Mouse (Mus musculus) lung, embryonic 14.5 days (tissue): ENCODE data around the gene Hand1. TPM values are rescaled to one million over a fixed set of nuclear protein-coding genes. Genes with fewer than 3 reads are reported as not detected.
A peak's percentile ranks its signal among the peaks of the same experiment; 100 is the strongest.

ENCODE experiments used
- ATAC-seq: fragments of 200-750 bp; cut with Nextera tagmentation; 2 replicates; pipeline ENCODE4 v1.8.0; 2017; ENCODE audit warnings: mild to moderate bottlenecking, moderate TSS enrichment, moderate library complexity; ENCODE audit not compliant: insufficient read depth
- DNase-seq: peaks from one replicate; pipeline ENCODE4 v3.0.0-alpha.2; 2015
- H3K27ac ChIP-seq: fragments of 300-500 bp; sonication (generic); 2 replicates; pipeline ENCODE4 v1.5.1; 2014; ENCODE audit warnings: low read depth, mild to moderate bottlenecking, moderate library complexity
- H3K27me3 ChIP-seq: fragments of 300-500 bp; sonication (generic); 2 replicates; pipeline ENCODE4 v1.6.1; 2014; ENCODE audit warnings: low read length, control low read depth; ENCODE audit not compliant: insufficient read depth
- H3K36me3 ChIP-seq: fragments of 300-500 bp; sonication (generic); 2 replicates; pipeline ENCODE4 v1.6.1; 2014; ENCODE audit warnings: control low read depth; ENCODE audit not compliant: insufficient read depth
- H3K4me1 ChIP-seq: fragments of 300-500 bp; sonication (generic); 2 replicates; pipeline ENCODE4 v1.6.1; 2014; ENCODE audit warnings: antibody characterized with exemption, control low read depth; ENCODE audit not compliant: insufficient read depth
- H3K4me2 ChIP-seq: fragments of 300-500 bp; sonication (generic); 2 replicates; pipeline ENCODE4 v1.6.1; 2014; ENCODE audit warnings: mild to moderate bottlenecking
- H3K4me3 ChIP-seq: fragments of 300-500 bp; sonication (generic); 2 replicates; pipeline ENCODE4 v1.5.1; 2014; ENCODE audit warnings: low read depth, low read length
- H3K9ac ChIP-seq: fragments of 300-500 bp; sonication (generic); 2 replicates; pipeline ENCODE4 v1.6.1; 2014
- H3K9me3 ChIP-seq: fragments of 300-500 bp; sonication (generic); 2 replicates; pipeline ENCODE4 v1.6.1; 2016; ENCODE audit warnings: low read depth, low read length, control low read depth
- CTCF ChIP-seq: IDR thresholded peaks from 2 replicates; pipeline ENCODE4 v1.5.1; 2016; ENCODE audit warnings: antibody characterized with exemption, low read depth
- WGBS: fragments of 180-500 bp; shearing (Covaris S2); extraction: QIAGEN DNeasy Blood & Tissue Kit; methylation state at CpG from one replicate; pipeline ENCODE4 v1.1.7; 2014; 5-methylcytosine and 5-hydroxymethylcytosine counted together
- polyA plus RNA-seq: library from polyadenylated mRNA; unstranded; fragments of >200 nt; fragmentation: Nextera tagmentation; extraction: Ambion mirVana; gene quantifications from 2 replicates; pipeline ENCODE4 v1.2.1, GENCODE M21; 2014

Gene Hand1
- polyA plus RNA-seq, 1 experiment from 2014 or later: not detected

GRCm38 (mm10) chr11:57840986-57841385 lies 8.4 kb upstream of the Hand1 start:
- Histone ChIP-seq H3K9me3 (no peaks in the 10 kb centered on the region), H3K36me3 (no peaks in the 10 kb centered on the region), H3K27me3 (peaks cover 64% of the 10 kb centered on the region), H3K27ac (no peak overlapping the region), H3K4me1 (no peaks in the 10 kb centered on the region), H3K4me3 (no peak overlapping the region), H3K9ac (no peak overlapping the region), H3K4me2 (no peak overlapping the region)
- 12% methylated on average over 10 of the region's 10 CpGs for WGBS
- ATAC-seq (no peak), DNase-seq (no peak)
- TF ChIP-seq CTCF: no peak

GRCm38 (mm10) chr11:57837861-57838680 lies 5.5 kb upstream of the Hand1 start:
- DNase-seq: no peak
- Histone ChIP-seq H3K27ac (no peak overlapping the region), H3K4me2 (no peak overlapping the region), H3K36me3 (no peaks in the 10 kb centered on the region), H3K9me3 (no peaks in the 10 kb centered on the region), H3K27me3 (peaks cover 93% of the 10 kb centered on the region), H3K9ac (no peak overlapping the region), H3K4me1 (no peaks in the 10 kb centered on the region), H3K4me3 (no peak overlapping the region)
- ATAC-seq: no peak
- 5% methylated on average over 22 of the region's 22 CpGs for whole genome bisulfite sequencing
- no peak for TF ChIP-seq CTCF

GRCm38 (mm10) chr11:57836872-57837680 lies 4.5 kb upstream of the Hand1 start:
- no peak for ATAC-seq
- peak; percentile 48 for DNase-seq
- H3K9ac ChIP-seq: no peak overlapping the region

GRCm38 (mm10) chr11:57836401-57836800 lies 3.8 kb upstream of the Hand1 start:
- Histone ChIP-seq H3K27me3 (peaks cover 100% of the 10 kb centered on the region), H3K9me3 (no peaks in the 10 kb centered on the region), H3K36me3 (no peaks in the 10 kb centered on the region), H3K4me1 (no peaks in the 10 kb centered on the region), H3K4me2 (no peak overlapping the region), H3K27ac (no peak overlapping the region), H3K9ac (no peak overlapping the region), H3K4me3 (no peak overlapping the region)
- 6% methylated on average over 9 of the region's 9 CpGs for WGBS
- no peak for TF ChIP-seq CTCF
- no peak for ATAC-seq
- no peak for DNase-seq

More at GRCm38 (mm10) chr11:57836872-57837680, 4.5 kb upstream of the Hand1 start:
- Histone ChIP-seq H3K36me3 (no peaks in the 10 kb centered on the region), H3K9me3 (no peaks in the 10 kb centered on the region), H3K27me3 (peaks cover 99% of the 10 kb centered on the region), H3K27ac (no peak overlapping the region), H3K4me2 (peak overlapping the region; percentile 8; the same call in 1 of the 2 replicates), H3K4me1 (no peaks in the 10 kb centered on the region), H3K4me3 (peak overlapping the region; percentile 1; the same call in 1 of the 2 replicates)
- TF ChIP-seq CTCF: no peak
- WGBS: under 1% methylated on average over 38 of the region's 38 CpGs

- Histone ChIP-seq H3K4me2 (no peak overlapping the region), H3K9me3 (no peaks in the 10 kb centered on the region), H3K27ac (no peak overlapping the region), H3K36me3 (no peaks in the 10 kb centered on the region), H3K4me1 (no peaks in the 10 kb centered on the region), H3K27me3 (peaks cover 100% of the 10 kb centered on the region), H3K9ac (no peak overlapping the region), H3K4me3 (no peak overlapping the region)
- no peak for DNase-seq
- ATAC-seq: no peak
- 24% methylated on average over 3 of the region's 3 CpGs for WGBS
- no peak for TF ChIP-seq CTCF
These were observed 3.3 kb upstream of the Hand1 start for GRCm38 (mm10) chr11:57835931-57836330.

- DNase-seq: no peak
- Histone ChIP-seq H3K4me2 (no peak overlapping the region), H3K4me3 (no peak overlapping the region), H3K36me3 (no peaks in the 10 kb centered on the region), H3K9ac (no peak overlapping the region), H3K4me1 (no peaks in the 10 kb centered on the region), H3K9me3 (no peaks in the 10 kb centered on the region), H3K27me3 (peaks cover 100% of the 10 kb centered on the region), H3K27ac (no peak overlapping the region)
- no peak for ATAC-seq
- 21% methylated on average over 2 of the region's 2 CpGs for WGBS
- TF ChIP-seq CTCF: no peak
These were observed 2.7 kb upstream of the Hand1 start for GRCm38 (mm10) chr11:57835331-57835730.

GRCm38 (mm10) chr11:57834031-57834430 lies 1.4 kb upstream of the Hand1 start:
- Histone ChIP-seq H3K4me1 (no peaks in the 10 kb centered on the region), H3K9me3 (no peaks in the 10 kb centered on the region), H3K27ac (no peak overlapping the region), H3K36me3 (no peaks in the 10 kb centered on the region), H3K27me3 (peaks cover 100% of the 10 kb centered on the region), H3K9ac (no peak overlapping the region), H3K4me3 (peak overlapping the region; percentile 4; the same call in 1 of the 2 replicates), H3K4me2 (no peak overlapping the region)
- TF ChIP-seq CTCF: no peak
- ATAC-seq (no peak), DNase-seq (no peak)
- 9% methylated on average over 6 of the region's 6 CpGs for WGBS
